Mouse (Mus musculus): ENCODE data around the gene Gm28047. TPM values are rescaled to one million over a fixed set of nuclear protein-coding genes. Genes with fewer than 3 reads are reported as not detected.

Gene Gm28047
- polyA plus RNA-seq, 1 experiment: not detected

DNA sequence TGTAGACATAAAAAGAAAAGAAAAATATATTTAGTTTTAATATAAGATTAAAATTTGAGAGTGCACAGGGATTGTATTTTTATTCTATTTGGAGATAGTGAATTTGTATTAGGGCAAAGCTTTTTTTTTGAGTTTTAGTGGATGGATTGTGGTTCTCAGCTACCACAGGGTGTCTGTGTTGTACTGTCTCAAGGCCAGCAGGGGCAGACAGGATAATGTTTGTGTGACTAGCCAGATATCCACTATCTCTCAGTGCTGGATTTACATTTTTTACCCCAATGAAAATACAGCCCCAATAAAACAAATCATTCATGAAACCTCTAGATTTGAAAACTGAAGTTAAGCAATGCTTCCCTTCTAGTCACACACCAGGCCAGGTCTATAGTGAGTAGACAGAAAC lies 67.3 kb downstream of the Gm28047 start:
- Histone ChIP-seq H3K4me3 (ENCODE audit: low read depth, low read length) (no peak overlapping the region), H3K27me3 (ENCODE audit: control insufficient read depth, insufficient read depth, low read length, poor library complexity, severe bottlenecking) (no peaks in the 10 kb centered on the region), H3K27ac (ENCODE audit: insufficient read depth, low read length) (no peak overlapping the region), H3K4me1 (ENCODE audit: control insufficient read depth, insufficient read depth, low read length) (no peaks in the 10 kb centered on the region), H3K9ac (ENCODE audit: low read depth, poor library complexity, severe bottlenecking) (no peak overlapping the region), H3K36me3 (ENCODE audit: control insufficient read depth, insufficient read depth, low read length, poor library complexity, severe bottlenecking) (peaks cover 5% of the 10 kb centered on the region; the same call in 1 of the 2 replicates), H3K9me3 (replicated peaks; ENCODE audit: control insufficient read depth, insufficient read depth, low read length, poor library complexity, severe bottlenecking) (no peaks in the 10 kb centered on the region)
- TF ChIP-seq EP300 (IDR thresholded peaks at IDR 0.05; ENCODE audit: insufficient read depth, low read depth, low read length) (no peak), POLR2A (IDR thresholded peaks at IDR 0.05; ENCODE audit: insufficient read depth, low read length) (no peak), CTCF (IDR thresholded peaks at IDR 0.05; ENCODE audit: low read depth, low read length) (no peak)

DNA sequence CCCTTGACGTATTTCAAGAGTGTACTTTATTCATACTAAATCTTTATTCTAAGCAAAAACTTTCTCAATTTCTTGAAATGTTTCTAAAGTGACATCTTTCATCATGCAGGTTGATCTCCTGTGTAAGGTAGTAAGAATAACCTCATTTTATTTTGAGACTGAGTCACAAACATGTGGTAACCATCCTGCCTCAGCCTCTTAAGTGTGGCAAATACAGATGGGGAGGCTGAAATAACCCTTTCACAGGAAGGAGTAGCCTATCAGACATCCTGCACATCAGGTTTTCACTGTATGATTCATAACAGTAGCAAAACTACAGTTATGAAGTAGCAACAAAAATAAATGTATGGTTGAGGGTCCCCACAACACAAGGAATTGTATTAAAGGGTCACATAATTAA lies 69.3 kb downstream of the Gm28047 start:
- no peak overlapping the region for H3K27ac ChIP-seq (ENCODE audit: insufficient read depth, low read length)
- no peak overlapping the region for H3K4me3 ChIP-seq (ENCODE audit: low read depth, low read length)
- H3K4me1 ChIP-seq (ENCODE audit: control insufficient read depth, insufficient read depth, low read length): no peaks in the 10 kb centered on the region
- TF ChIP-seq POLR2A (IDR thresholded peaks at IDR 0.05; ENCODE audit: insufficient read depth, low read length) (no peak), EP300 (IDR thresholded peaks at IDR 0.05; ENCODE audit: insufficient read depth, low read depth, low read length) (no peak), CTCF (IDR thresholded peaks at IDR 0.05; ENCODE audit: low read depth, low read length) (no peak)
- H3K9me3 ChIP-seq (replicated peaks; ENCODE audit: control insufficient read depth, insufficient read depth, low read length, poor library complexity, severe bottlenecking): no peaks in the 10 kb centered on the region
- no peaks in the 10 kb centered on the region for H3K27me3 ChIP-seq (ENCODE audit: control insufficient read depth, insufficient read depth, low read length, poor library complexity, severe bottlenecking)
- no peak overlapping the region for H3K9ac ChIP-seq (ENCODE audit: low read depth, poor library complexity, severe bottlenecking)
- peaks cover 5% of the 10 kb centered on the region for H3K36me3 ChIP-seq (ENCODE audit: control insufficient read depth, insufficient read depth, low read length, poor library complexity, severe bottlenecking)

DNA sequence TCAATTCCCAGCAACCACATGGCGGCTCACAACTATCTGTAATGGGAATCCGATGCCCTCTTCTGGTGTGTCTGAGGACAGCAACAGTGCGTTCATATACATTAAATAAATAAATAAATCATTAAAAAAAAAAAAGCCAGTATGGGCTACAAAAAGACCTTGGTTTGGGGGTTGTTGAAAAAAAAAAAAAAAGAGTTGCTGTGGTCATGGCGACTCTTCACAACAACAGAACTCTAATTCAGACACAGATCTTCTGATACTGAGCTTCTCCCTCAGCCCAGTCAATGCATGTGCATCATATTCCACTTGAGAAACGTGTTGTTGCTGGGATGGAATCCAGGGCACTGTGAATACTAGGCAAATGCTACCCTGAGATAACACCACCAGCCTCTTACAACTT lies 72.3 kb downstream of the Gm28047 start:
- TF ChIP-seq POLR2A (IDR thresholded peaks at IDR 0.05; ENCODE audit: insufficient read depth, low read length): no peak
- no peak for TF ChIP-seq CTCF (IDR thresholded peaks at IDR 0.05; ENCODE audit: low read depth, low read length)
- TF ChIP-seq EP300 (IDR thresholded peaks at IDR 0.05; ENCODE audit: insufficient read depth, low read depth, low read length): no peak
- H3K27ac ChIP-seq (ENCODE audit: insufficient read depth, low read length): no peak overlapping the region
- no peaks in the 10 kb centered on the region for H3K9me3 ChIP-seq (replicated peaks; ENCODE audit: control insufficient read depth, insufficient read depth, low read length, poor library complexity, severe bottlenecking)
- H3K9ac ChIP-seq (ENCODE audit: low read depth, poor library complexity, severe bottlenecking): no peak overlapping the region
- no peaks in the 10 kb centered on the region for H3K4me1 ChIP-seq (ENCODE audit: control insufficient read depth, insufficient read depth, low read length)
- H3K4me3 ChIP-seq (ENCODE audit: low read depth, low read length): no peak overlapping the region
- no peaks in the 10 kb centered on the region for H3K27me3 ChIP-seq (ENCODE audit: control insufficient read depth, insufficient read depth, low read length, poor library complexity, severe bottlenecking)
- peaks cover 5% of the 10 kb centered on the region for H3K36me3 ChIP-seq (ENCODE audit: control insufficient read depth, insufficient read depth, low read length, poor library complexity, severe bottlenecking)

DNA sequence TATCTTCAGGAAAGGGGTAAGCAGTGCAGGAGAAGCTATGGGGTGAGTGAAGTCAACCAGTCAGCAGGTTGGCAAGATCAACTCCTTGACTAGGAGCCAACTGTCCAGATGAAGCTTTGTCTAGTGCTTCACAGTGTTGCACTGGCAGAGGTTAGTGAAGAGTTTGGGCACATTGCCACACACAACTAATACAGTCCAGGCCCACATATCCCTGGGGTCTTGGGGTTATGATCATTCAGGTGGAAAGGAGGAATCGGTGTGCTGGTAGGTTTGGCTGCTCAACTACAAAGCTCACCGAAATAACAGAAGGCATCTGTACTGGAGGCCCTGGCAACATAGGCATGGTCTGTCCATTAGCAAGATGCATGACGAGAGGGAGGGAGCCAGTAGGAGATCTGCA lies 77.4 kb downstream of the Gm28047 start:
- Histone ChIP-seq H3K9me3 (replicated peaks; ENCODE audit: control insufficient read depth, insufficient read depth, low read length, poor library complexity, severe bottlenecking) (no peaks in the 10 kb centered on the region), H3K9ac (ENCODE audit: low read depth, poor library complexity, severe bottlenecking) (no peak overlapping the region), H3K27ac (ENCODE audit: insufficient read depth, low read length) (no peak overlapping the region), H3K4me1 (ENCODE audit: control insufficient read depth, insufficient read depth, low read length) (no peaks in the 10 kb centered on the region), H3K36me3 (ENCODE audit: control insufficient read depth, insufficient read depth, low read length, poor library complexity, severe bottlenecking) (peaks cover 2% of the 10 kb centered on the region), H3K27me3 (ENCODE audit: control insufficient read depth, insufficient read depth, low read length, poor library complexity, severe bottlenecking) (no peaks in the 10 kb centered on the region), H3K4me3 (ENCODE audit: low read depth, low read length) (no peak overlapping the region)
- TF ChIP-seq EP300 (IDR thresholded peaks at IDR 0.05; ENCODE audit: insufficient read depth, low read depth, low read length) (no peak), POLR2A (IDR thresholded peaks at IDR 0.05; ENCODE audit: insufficient read depth, low read length) (no peak), CTCF (IDR thresholded peaks at IDR 0.05; ENCODE audit: low read depth, low read length) (no peak)

DNA sequence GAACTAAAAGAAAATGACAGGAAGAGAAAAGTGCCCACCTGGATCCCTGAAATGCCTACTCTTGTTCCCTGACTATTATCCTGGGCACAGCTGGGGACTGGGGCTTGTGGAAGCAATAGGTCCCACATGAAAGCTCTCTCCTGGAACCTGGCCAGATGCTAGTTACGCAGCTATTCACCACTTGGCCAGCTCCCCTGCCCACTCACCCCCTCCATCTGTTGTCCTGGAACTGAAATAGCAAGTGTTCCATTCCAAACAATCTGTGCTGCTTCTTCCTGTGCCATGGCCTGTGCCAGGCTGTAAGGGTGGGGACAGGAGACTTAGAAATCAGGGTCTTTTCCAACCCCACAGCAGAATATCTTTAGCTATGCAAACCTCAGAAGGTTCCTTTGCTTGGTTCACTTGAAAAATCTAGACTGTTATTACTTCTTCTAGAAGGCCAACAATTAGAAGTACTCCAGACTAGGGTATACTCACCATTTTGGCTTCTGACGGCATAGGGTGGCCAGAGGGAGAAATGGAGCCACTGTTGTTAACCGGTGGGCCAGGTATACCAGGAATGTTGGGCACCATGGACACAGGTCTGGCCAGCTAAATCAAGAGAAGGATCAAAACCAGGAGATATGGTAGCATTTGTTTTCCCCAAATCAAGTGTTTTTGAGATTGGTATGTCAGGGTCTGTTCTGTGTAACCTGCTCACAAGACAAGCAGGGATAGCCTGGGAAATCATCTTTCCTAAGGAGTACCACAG lies 78.0 kb downstream of the Gm28047 start:
- TF ChIP-seq POLR2A (IDR thresholded peaks at IDR 0.05; ENCODE audit: insufficient read depth, low read length): no peak
- TF ChIP-seq CTCF (IDR thresholded peaks at IDR 0.05; ENCODE audit: low read depth, low read length): no peak
- no peak for TF ChIP-seq EP300 (IDR thresholded peaks at IDR 0.05; ENCODE audit: insufficient read depth, low read depth, low read length)
- Histone ChIP-seq H3K9me3 (replicated peaks; ENCODE audit: control insufficient read depth, insufficient read depth, low read length, poor library complexity, severe bottlenecking) (no peaks in the 10 kb centered on the region), H3K27me3 (ENCODE audit: control insufficient read depth, insufficient read depth, low read length, poor library complexity, severe bottlenecking) (no peaks in the 10 kb centered on the region), H3K36me3 (ENCODE audit: control insufficient read depth, insufficient read depth, low read length, poor library complexity, severe bottlenecking) (peaks cover 2% of the 10 kb centered on the region), H3K4me1 (ENCODE audit: control insufficient read depth, insufficient read depth, low read length) (no peaks in the 10 kb centered on the region), H3K27ac (ENCODE audit: insufficient read depth, low read length) (no peak overlapping the region), H3K9ac (ENCODE audit: low read depth, poor library complexity, severe bottlenecking) (no peak overlapping the region), H3K4me3 (ENCODE audit: low read depth, low read length) (no peak overlapping the region)

DNA sequence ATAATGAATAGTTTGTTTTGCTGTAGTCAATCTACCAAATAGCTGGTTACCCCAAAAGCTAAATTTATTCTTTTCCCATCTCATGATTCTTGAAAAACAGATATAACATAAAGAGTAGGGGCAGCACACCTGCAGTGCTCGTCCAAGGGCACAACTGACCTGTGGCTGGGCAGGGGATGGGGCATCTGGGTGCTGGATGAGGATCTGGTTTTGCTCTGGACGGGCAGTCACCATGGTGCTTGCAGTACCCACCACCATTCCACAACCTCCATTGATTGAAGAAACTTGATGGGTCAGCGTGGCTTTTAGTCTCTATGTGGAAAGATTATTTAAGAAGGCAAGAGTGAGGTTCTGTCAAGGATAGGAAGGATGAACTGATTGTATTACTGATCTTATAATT lies 78.6 kb downstream of the Gm28047 start:
- H3K27ac ChIP-seq (ENCODE audit: insufficient read depth, low read length): no peak overlapping the region
- H3K27me3 ChIP-seq (ENCODE audit: control insufficient read depth, insufficient read depth, low read length, poor library complexity, severe bottlenecking): no peaks in the 10 kb centered on the region
- H3K4me1 ChIP-seq (ENCODE audit: control insufficient read depth, insufficient read depth, low read length): no peaks in the 10 kb centered on the region
- H3K4me3 ChIP-seq (ENCODE audit: low read depth, low read length): no peak overlapping the region
- TF ChIP-seq EP300 (IDR thresholded peaks at IDR 0.05; ENCODE audit: insufficient read depth, low read depth, low read length) (no peak), POLR2A (IDR thresholded peaks at IDR 0.05; ENCODE audit: insufficient read depth, low read length) (no peak), CTCF (IDR thresholded peaks at IDR 0.05; ENCODE audit: low read depth, low read length) (no peak)
- H3K9ac ChIP-seq (ENCODE audit: low read depth, poor library complexity, severe bottlenecking): no peak overlapping the region
- peaks cover 2% of the 10 kb centered on the region; the same call in 1 of the 2 replicates for H3K36me3 ChIP-seq (ENCODE audit: control insufficient read depth, insufficient read depth, low read length, poor library complexity, severe bottlenecking)
- H3K9me3 ChIP-seq (replicated peaks; ENCODE audit: control insufficient read depth, insufficient read depth, low read length, poor library complexity, severe bottlenecking): no peaks in the 10 kb centered on the region
